Mouse (Mus musculus): Measurements from ENCODE around the gene Eif4g1. TPM values are rescaled to one million over a fixed set of nuclear protein-coding genes. Genes with fewer than 3 reads are reported as not detected.

The Eif4g1 gene
- total and polyA plus RNA-seq, 2 experiments from 2014 or later, result 74.6 to 296 TPM

DNA sequence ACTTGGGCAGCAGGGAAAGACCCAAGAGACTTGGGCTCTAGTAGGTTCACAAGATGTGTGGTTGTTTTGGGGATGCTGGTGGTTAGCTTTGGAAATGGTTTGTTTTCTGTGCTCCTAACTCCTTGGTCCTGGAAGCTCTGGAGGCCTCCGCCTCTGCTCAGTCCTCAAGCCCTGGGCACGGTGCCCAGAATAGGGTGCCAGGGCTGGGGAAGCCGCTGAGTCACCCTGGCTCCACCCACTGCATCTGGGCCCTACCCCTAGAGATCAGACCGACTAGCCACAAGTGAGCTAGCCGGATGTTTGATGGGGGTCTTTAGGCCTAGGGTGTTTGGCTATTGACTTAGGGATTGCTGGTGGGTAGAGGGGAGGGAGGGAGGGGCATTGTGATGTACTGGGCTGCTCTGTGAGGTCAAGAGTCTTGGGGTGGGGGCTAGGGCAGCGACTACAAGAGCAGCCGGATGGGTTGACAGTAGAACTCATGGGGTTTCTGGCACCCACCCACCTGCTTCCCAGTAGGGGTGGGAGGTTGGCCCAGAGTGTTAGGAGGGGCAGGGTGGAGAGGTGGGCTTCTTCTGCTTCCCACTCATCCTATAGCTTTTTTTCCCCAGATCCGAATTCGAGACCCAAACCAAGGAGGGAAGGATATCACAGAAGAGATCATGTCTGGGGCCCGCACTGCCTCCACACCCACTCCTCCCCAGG lies 10.0 kb downstream of the Eif4g1 start:
- Histone ChIP-seq H3K36me3 (replicated peaks; ENCODE audit: control insufficient read depth, insufficient read depth, low read length) (peaks cover 86% of the 10 kb centered on the region), H3K9me3 (replicated peaks; ENCODE audit: control insufficient read depth, low read length) (no peaks in the 10 kb centered on the region), H3K27me3 (ENCODE audit: control insufficient read depth, insufficient read depth, low read length) (no peaks in the 10 kb centered on the region), H3K9ac (replicated peaks; ENCODE audit: low read depth, low read length) (no peak overlapping the region), H3K4me3 (ENCODE audit: low read depth, low read length) (no peak overlapping the region), H3K4me2 (ENCODE audit: low read depth, low read length) (no peak overlapping the region), H3K4me1 (ENCODE audit: control insufficient read depth, insufficient read depth) (peaks cover 26% of the 10 kb centered on the region), H3K27ac (ENCODE audit: low read depth) (peak overlapping the region; percentile 35; the same call in 1 of the 2 replicates)
- DNase-seq (ENCODE audit: low spot score), result peak; percentile 67
- TF ChIP-seq EP300 (IDR thresholded peaks at IDR 0.05; ENCODE audit: low read depth), result no peak
- no peak for TF ChIP-seq CTCF (IDR thresholded peaks at IDR 0.05; ENCODE audit: low read depth)
- 48% methylated on average over 10 of the region's 10 CpGs for WGBS
- peak; percentile 78 for ATAC-seq (ENCODE audit: insufficient read depth, low read depth)

DNA sequence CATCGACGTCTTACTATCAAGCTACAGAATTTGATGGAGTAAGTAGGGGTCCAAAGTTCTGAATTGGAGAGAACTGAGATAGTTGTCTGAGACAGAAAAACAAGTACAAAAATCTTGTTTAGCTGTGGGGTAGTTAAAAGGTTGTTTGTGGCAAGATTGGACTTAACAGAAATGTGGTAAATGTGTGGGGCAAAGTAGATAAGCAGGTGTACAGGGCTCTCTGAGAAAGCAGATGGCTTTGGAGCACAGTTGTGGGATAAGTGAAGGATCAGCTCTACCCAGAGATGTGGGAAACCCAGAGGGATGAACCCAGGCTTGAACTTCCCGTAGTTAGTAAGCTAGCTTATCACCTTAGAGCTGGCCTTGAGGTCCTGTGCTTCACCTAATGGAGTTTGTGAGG lies 22.7 kb downstream of the Eif4g1 start:
- 74% methylated on average over 3 of the region's 3 CpGs for WGBS
- no peak overlapping the region for H3K4me2 ChIP-seq (ENCODE audit: low read depth, low read length)
- ATAC-seq (ENCODE audit: insufficient read depth, low read depth) (no peak), DNase-seq (ENCODE audit: low spot score) (no peak)
- no peak overlapping the region for H3K4me3 ChIP-seq (ENCODE audit: low read depth, low read length)
- no peak overlapping the region for H3K27ac ChIP-seq (ENCODE audit: low read depth)
- H3K27me3 ChIP-seq (ENCODE audit: control insufficient read depth, insufficient read depth, low read length), result no peaks in the 10 kb centered on the region
- H3K4me1 ChIP-seq (ENCODE audit: control insufficient read depth, insufficient read depth), result peaks cover 15% of the 10 kb centered on the region
- no peak for TF ChIP-seq EP300 (IDR thresholded peaks at IDR 0.05; ENCODE audit: low read depth)
- TF ChIP-seq CTCF (IDR thresholded peaks at IDR 0.05; ENCODE audit: low read depth), result no peak
- H3K36me3 ChIP-seq (replicated peaks; ENCODE audit: control insufficient read depth, insufficient read depth, low read length), result peaks cover 61% of the 10 kb centered on the region
- no peak overlapping the region for H3K9ac ChIP-seq (replicated peaks; ENCODE audit: low read depth, low read length)
- H3K9me3 ChIP-seq (replicated peaks; ENCODE audit: control insufficient read depth, low read length), result no peaks in the 10 kb centered on the region

DNA sequence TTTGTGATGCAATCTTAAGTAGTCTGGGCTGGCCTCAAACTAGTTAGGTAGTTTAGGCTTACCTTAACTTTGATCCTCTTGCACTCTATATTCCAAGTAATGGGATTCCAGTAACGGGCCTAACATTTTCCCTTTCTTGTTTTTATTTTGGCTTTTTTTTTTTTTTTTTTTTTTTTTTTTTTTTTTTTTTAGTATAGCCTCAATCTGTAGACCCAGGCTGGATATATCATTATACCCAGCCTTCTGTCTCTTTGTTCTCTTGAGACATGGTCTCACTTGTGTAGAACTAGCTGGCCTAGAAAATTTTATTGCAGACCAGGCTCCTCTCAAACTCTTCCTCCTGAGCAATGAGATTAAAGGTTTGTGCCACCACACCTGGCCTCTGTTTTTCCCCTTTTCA lies 23.5 kb downstream of the Eif4g1 start:
- Histone ChIP-seq H3K4me1 (ENCODE audit: control insufficient read depth, insufficient read depth) (peaks cover 18% of the 10 kb centered on the region), H3K4me2 (ENCODE audit: low read depth, low read length) (no peak overlapping the region), H3K9me3 (replicated peaks; ENCODE audit: control insufficient read depth, low read length) (no peaks in the 10 kb centered on the region), H3K27me3 (ENCODE audit: control insufficient read depth, insufficient read depth, low read length) (no peaks in the 10 kb centered on the region), H3K36me3 (replicated peaks; ENCODE audit: control insufficient read depth, insufficient read depth, low read length) (peaks cover 52% of the 10 kb centered on the region), H3K9ac (replicated peaks; ENCODE audit: low read depth, low read length) (no peak overlapping the region), H3K4me3 (ENCODE audit: low read depth, low read length) (no peak overlapping the region), H3K27ac (ENCODE audit: low read depth) (no peak overlapping the region)
- WGBS, result 78% methylated on average over 1 of the region's 1 CpGs
- TF ChIP-seq CTCF (IDR thresholded peaks at IDR 0.05; ENCODE audit: low read depth), result no peak
- TF ChIP-seq EP300 (IDR thresholded peaks at IDR 0.05; ENCODE audit: low read depth), result no peak
- DNase-seq (ENCODE audit: low spot score) (no peak), ATAC-seq (ENCODE audit: insufficient read depth, low read depth) (no peak)

DNA sequence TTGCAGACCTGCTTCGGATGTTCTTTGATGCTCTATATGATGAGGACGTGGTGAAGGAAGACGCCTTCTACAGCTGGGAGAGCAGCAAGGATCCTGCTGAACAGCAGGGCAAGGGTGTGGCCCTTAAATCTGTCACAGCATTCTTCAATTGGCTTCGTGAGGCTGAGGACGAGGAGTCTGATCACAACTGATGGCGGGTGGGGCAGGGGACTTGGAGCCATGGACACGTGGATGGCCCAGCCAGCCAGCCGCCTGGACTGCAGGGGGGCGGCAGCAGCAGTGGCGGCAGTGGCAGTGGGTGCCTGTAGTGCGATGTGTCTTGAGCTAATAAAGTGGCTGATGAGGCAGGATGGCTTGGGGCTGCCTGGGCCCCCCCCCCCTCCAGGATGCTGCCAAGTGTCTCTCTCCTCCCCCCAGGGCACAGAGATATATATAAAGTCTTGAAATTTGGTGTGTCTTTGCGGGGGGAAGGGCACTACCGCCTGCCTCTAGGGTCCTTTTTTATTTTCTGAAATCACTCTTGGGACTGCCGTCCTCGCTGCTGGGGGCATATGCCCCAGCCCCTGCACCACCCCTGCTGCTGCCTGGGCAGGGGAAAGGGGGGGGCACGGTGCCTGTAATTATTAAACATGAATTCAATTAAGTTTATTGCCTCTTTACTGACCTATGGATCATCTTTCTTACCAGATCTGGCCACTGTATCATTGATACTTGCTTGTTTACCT lies 24.3 kb downstream of the Eif4g1 start:
- peaks cover 45% of the 10 kb centered on the region for H3K36me3 ChIP-seq (replicated peaks; ENCODE audit: control insufficient read depth, insufficient read depth, low read length)

DNA sequence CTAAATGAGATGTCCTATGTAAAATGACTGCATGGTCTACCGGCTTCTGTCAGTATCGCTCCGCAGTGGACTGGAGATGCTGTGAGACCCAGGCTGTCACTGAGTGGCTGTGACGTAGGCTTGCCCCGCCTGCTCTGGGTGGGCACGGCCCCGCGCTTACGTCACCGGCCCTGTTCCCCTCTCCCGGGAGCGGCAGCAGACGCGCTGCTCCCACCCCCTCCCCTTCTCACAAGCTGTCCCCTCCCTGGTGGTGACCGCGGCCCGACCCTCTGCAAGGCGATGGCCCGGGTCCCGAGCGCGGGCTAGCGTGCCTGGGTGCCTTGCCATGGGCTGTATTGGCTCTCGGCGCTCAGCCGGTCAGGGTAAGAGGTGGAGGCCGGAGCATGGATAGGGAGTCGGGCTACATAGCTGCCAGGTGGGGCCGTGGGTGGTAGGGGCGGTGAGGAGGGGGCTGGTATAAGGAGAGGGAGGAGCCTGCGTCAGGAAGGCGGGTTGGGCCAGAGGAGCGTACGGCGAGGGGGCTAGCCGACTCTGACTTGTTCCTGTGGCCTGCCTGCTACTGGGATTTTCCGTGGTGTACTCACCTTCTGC lies 25.1 kb downstream of the Eif4g1 start, which contains the start of gene Fam131a:
Fam131a (plus strand) TSS at position 131 of the 591 bp plus-strand sequence.
- Histone ChIP-seq H3K4me1 (ENCODE audit: control insufficient read depth, insufficient read depth) (peaks cover 18% of the 10 kb centered on the region), H3K36me3 (replicated peaks; ENCODE audit: control insufficient read depth, insufficient read depth, low read length) (peaks cover 37% of the 10 kb centered on the region), H3K4me3 (ENCODE audit: low read depth, low read length) (peak within 1 kb of the TSS; percentile 76), H3K4me2 (ENCODE audit: low read depth, low read length) (peak within 1 kb of the TSS; percentile 95), H3K9ac (replicated peaks; ENCODE audit: low read depth, low read length) (peak within 1 kb of the TSS; percentile 78), H3K27ac (ENCODE audit: low read depth) (peak within 1 kb of the TSS; percentile 80), H3K9me3 (replicated peaks; ENCODE audit: control insufficient read depth, low read length) (no peaks in the 10 kb centered on the region), H3K27me3 (ENCODE audit: control insufficient read depth, insufficient read depth, low read length) (no peaks in the 10 kb centered on the region)
- DNase-seq (ENCODE audit: low spot score), result peak; percentile 87
- peak; percentile 33; the same call in 1 of the 2 replicates for TF ChIP-seq EP300 (IDR thresholded peaks at IDR 0.05; ENCODE audit: low read depth)
- no peak for TF ChIP-seq CTCF (IDR thresholded peaks at IDR 0.05; ENCODE audit: low read depth)
- WGBS, result 0% methylated on average over 37 of the region's 37 CpGs
- ATAC-seq (ENCODE audit: insufficient read depth, low read depth), result peak; percentile 89

More for the DNA sequence above, 24.3 kb downstream of the Eif4g1 start:
- H3K27ac ChIP-seq (ENCODE audit: low read depth), result no peak overlapping the region
- no peak for DNase-seq (ENCODE audit: low spot score)
- H3K9me3 ChIP-seq (replicated peaks; ENCODE audit: control insufficient read depth, low read length), result no peaks in the 10 kb centered on the region
- WGBS, result 52% methylated on average over 16 of the region's 16 CpGs
- H3K4me2 ChIP-seq (ENCODE audit: low read depth, low read length), result no peak overlapping the region
- H3K4me1 ChIP-seq (ENCODE audit: control insufficient read depth, insufficient read depth), result peaks cover 18% of the 10 kb centered on the region
- H3K9ac ChIP-seq (replicated peaks; ENCODE audit: low read depth, low read length), result no peak overlapping the region
- TF ChIP-seq EP300 (IDR thresholded peaks at IDR 0.05; ENCODE audit: low read depth) (no peak), CTCF (IDR thresholded peaks at IDR 0.05; ENCODE audit: low read depth) (no peak)
- no peak for ATAC-seq (ENCODE audit: insufficient read depth, low read depth)
- H3K4me3 ChIP-seq (ENCODE audit: low read depth, low read length), result no peak overlapping the region
- no peaks in the 10 kb centered on the region for H3K27me3 ChIP-seq (ENCODE audit: control insufficient read depth, insufficient read depth, low read length)

Data from heart, postnatal 0 days (tissue).